Mouse (Mus musculus) cerebellum, adult 9-10 months (tissue): ENCODE measurements around the gene Limk2.

Experiments used
- DNase-seq: peaks from one replicate; pipeline ENCODE4 v3.0.0; 2022

Limk2 gene

GRCm38 (mm10) chr11:3294641-3295040, 114.3 kb downstream of the Limk2 start:
- no peak for DNase-seq
